Mouse (Mus musculus): Measurements from ENCODE around the gene Prpf18. TPM values are rescaled to one million over a fixed set of nuclear protein-coding genes. Genes with fewer than 3 reads are reported as not detected.

The Prpf18 gene
- 29.9 and 30.0 TPM in 2 replicates for polyA plus RNA-seq (2012; ENCODE audit: insufficient read depth, insufficient read length, missing spikeins)

DNA sequence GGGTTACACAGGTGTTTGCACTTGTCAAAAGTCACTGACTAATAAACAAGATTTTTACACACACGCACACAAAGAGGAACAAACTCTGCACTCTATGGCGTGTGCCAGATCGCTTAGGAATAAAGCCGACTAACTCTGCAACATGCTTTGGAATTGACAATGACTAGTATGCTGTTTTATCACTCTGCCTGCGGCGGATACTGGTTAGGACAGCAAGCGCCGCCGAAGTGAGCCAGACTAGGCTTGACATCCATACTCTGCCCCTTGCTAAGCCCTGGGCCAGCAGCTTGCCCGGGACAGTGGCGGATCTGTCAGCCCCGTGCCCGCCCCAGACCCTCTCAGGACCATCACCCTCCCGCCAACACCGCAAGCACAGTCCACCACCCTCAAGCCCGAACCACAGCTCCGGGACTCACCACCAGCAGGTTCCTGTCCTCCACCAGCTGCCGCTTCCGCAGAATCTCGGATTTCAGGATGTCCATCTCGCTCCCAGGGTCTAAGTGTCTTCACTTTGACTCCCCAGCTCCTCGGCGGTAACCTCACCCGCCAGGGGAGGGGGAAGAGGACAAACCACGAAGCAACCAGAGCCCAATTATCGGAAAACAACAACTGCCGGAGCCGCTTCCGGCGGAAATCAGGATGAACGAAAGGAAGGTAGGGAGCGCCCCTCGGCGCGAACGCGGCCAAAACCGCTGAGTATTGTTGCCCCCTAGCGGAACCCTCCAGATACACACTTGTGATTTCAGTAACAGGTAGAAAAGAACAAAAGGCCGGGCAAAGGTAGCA is at the start of gene Prpf18:
Gene Prpf18 (minus strand): TSS at position 614 of the 786 bp plus-strand sequence.
- TF ChIP-seq POLR2A (IDR thresholded peaks at IDR 0.05; ENCODE audit: borderline replicate concordance, low read depth, low read length) (no peak), CTCF (IDR thresholded peaks at IDR 0.05; ENCODE audit: low read depth, low read length) (peak; percentile 91)
- Histone ChIP-seq H3K27ac (ENCODE audit: insufficient read depth, low read depth, low read length) (peak within 1 kb of the TSS; percentile 49), H3K4me3 (ENCODE audit: insufficient read depth, low read length) (peak within 1 kb of the TSS; percentile 83), H3K4me1 (ENCODE audit: control insufficient read depth, insufficient read depth, low read length) (peaks cover 16% of the 10 kb centered on the region)

DNA sequence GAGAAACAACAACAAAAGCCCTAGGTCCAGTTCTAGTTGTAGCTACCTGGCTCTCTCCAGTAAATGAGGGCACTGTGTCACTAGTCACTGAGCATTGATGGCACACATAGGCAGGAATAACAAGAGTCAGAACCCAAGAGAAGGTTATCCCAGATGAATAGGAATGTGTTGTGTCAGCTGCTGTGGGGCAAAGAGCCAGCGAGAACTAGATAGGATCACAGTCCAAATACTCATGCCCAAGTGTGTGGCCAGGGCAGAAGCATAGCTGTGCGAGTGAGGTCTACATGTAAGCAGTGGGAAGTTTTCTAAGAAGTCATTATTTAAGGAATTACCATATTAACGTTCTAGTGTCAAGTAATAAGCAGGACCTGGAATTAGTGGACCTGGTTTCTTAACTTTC is 28.0 kb upstream of the Prpf18 start:
- Histone ChIP-seq H3K4me3 (ENCODE audit: insufficient read depth, low read length) (no peak overlapping the region), H3K27ac (ENCODE audit: insufficient read depth, low read depth, low read length) (no peak overlapping the region), H3K4me1 (ENCODE audit: control insufficient read depth, insufficient read depth, low read length) (no peaks in the 10 kb centered on the region)
- TF ChIP-seq CTCF (IDR thresholded peaks at IDR 0.05; ENCODE audit: low read depth, low read length) (no peak), POLR2A (IDR thresholded peaks at IDR 0.05; ENCODE audit: borderline replicate concordance, low read depth, low read length) (no peak)

DNA sequence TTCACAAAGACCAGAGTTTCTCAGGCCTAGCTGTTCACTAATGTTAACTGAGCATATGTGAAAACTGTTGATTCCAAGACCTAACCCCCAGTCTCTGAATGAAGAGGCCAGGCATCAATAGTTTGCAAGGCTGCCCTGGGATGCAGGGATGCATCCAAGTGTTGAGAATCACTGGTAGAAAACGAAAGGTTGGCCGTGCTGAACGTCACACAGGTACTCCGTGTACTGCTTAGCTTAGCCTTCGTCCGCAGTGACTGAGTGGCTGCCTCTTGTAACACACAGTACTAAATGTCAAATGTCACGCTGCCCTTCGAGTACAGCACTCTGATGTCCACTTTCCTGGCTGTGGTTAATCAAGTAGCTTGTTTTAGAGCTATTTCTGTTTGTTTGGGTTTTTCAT is 19.7 kb upstream of the Prpf18 start:
- Histone ChIP-seq H3K27ac (ENCODE audit: insufficient read depth, low read depth, low read length) (no peak overlapping the region), H3K4me3 (ENCODE audit: insufficient read depth, low read length) (no peak overlapping the region), H3K4me1 (ENCODE audit: control insufficient read depth, insufficient read depth, low read length) (no peaks in the 10 kb centered on the region)
- TF ChIP-seq CTCF (IDR thresholded peaks at IDR 0.05; ENCODE audit: low read depth, low read length) (no peak), POLR2A (IDR thresholded peaks at IDR 0.05; ENCODE audit: borderline replicate concordance, low read depth, low read length) (no peak)

DNA sequence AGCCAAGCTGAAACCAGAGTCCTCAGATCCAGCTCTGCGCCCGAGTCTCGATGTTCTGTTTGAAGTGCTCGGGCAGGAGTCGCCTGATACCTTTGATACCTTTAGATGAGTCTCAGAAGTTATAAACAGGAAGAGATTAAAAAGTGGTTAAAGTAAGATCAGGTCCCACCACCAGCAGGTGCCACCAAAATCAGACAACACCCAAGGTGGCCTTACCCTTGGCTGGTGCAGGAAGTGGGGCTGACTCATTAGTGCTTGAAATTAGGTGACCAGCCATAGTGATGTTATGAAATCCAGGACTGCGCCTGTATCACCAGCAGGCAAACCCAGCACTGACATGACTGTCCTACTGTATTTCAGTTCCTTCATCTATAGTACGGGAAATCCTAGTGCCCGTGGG is 17.8 kb upstream of the Prpf18 start:
- no peak for TF ChIP-seq POLR2A (IDR thresholded peaks at IDR 0.05; ENCODE audit: borderline replicate concordance, low read depth, low read length)
- TF ChIP-seq CTCF (IDR thresholded peaks at IDR 0.05; ENCODE audit: low read depth, low read length) = no peak
- Histone ChIP-seq H3K4me1 (ENCODE audit: control insufficient read depth, insufficient read depth, low read length) (no peaks in the 10 kb centered on the region), H3K4me3 (ENCODE audit: insufficient read depth, low read length) (no peak overlapping the region), H3K27ac (ENCODE audit: insufficient read depth, low read depth, low read length) (no peak overlapping the region)

DNA sequence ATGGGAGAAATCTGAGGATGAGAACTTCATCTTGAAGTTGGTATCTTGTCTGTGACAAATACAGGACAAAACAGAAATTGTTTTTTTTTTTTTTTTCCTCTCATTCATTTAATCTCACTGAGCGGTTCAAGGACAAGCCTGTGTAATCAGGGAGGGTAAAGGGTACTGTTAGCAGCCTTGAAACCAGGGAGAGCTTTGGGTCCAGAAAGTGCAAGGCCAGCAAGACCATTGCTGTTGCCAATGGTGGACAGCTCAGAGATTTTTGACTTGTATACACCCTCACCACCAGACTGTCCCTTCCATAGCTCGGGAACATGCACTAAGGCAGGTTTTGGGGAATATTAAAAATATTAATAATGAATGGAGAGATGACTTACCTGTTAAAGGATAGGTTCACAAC is 16.7 kb upstream of the Prpf18 start:
- H3K4me1 ChIP-seq (ENCODE audit: control insufficient read depth, insufficient read depth, low read length) = no peaks in the 10 kb centered on the region
- H3K4me3 ChIP-seq (ENCODE audit: insufficient read depth, low read length) = no peak overlapping the region
- no peak overlapping the region for H3K27ac ChIP-seq (ENCODE audit: insufficient read depth, low read depth, low read length)
- no peak for TF ChIP-seq CTCF (IDR thresholded peaks at IDR 0.05; ENCODE audit: low read depth, low read length)
- no peak for TF ChIP-seq POLR2A (IDR thresholded peaks at IDR 0.05; ENCODE audit: borderline replicate concordance, low read depth, low read length)

DNA sequence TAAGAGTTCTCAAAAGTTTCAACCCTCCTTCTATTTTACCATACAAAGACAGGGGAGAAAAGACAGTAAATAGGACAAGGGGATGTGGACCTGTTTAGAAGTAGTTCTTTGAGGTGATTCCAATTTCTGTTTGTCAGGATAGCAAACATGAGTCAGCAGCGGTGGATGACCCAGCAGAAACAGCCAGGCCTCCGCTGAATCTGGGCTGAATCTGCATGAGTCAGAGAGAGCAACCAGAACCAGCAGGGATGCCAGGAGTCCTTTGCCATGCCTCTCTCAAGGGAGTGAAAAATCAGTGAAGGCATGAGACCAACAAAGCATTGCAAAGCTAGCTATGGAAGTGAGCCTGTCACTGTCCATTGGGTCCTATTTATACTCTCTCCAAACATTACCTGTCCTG is 8.8 kb upstream of the Prpf18 start:
- no peak for TF ChIP-seq POLR2A (IDR thresholded peaks at IDR 0.05; ENCODE audit: borderline replicate concordance, low read depth, low read length)
- TF ChIP-seq CTCF (IDR thresholded peaks at IDR 0.05; ENCODE audit: low read depth, low read length) = no peak
- Histone ChIP-seq H3K4me1 (ENCODE audit: control insufficient read depth, insufficient read depth, low read length) (no peaks in the 10 kb centered on the region), H3K4me3 (ENCODE audit: insufficient read depth, low read length) (no peak overlapping the region), H3K27ac (ENCODE audit: insufficient read depth, low read depth, low read length) (no peak overlapping the region)

DNA sequence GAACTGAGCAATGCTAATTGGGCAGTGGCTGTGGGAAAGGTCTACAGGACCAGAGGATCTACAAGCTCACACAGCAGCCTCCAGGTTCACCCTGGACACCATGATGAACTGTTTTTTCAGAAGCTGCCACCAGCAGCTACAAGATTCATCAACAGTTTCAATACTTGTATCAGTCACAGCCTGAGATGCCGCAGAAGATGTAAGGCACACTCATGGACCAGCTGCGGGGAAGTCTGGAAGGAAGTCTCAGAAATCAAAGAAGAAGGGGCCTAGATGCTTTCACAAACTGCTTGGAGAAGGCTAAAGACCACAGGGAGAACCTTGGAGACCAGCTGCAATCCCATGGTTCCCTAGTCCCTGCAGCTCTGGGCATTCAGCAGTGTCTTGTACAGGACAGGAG is 2.3 kb downstream of the Prpf18 start:
- Histone ChIP-seq H3K27ac (ENCODE audit: insufficient read depth, low read depth, low read length) (no peak overlapping the region), H3K4me3 (ENCODE audit: insufficient read depth, low read length) (no peak overlapping the region), H3K4me1 (ENCODE audit: control insufficient read depth, insufficient read depth, low read length) (peaks cover 16% of the 10 kb centered on the region)
- no peak for TF ChIP-seq CTCF (IDR thresholded peaks at IDR 0.05; ENCODE audit: low read depth, low read length)
- TF ChIP-seq POLR2A (IDR thresholded peaks at IDR 0.05; ENCODE audit: borderline replicate concordance, low read depth, low read length) = no peak

DNA sequence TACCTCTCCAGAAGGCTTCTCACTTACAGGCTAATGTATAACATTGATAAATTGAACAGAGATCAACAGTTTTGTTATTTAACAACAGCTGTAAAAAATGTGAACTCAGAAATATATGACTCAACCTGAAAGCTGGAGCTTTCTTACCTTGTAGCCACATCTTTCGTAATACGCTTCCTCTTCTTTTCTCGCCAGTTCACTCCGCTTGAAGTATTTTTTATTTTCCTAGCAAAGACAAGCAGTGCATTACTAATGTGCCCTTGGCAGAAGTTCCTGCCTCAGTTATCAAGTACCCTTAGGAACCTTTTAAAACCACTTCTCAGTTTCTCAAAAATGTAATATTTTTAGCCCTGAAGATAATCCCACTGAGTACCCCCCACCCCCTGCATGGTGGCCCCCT is 3.8 kb downstream of the Prpf18 start:
- Histone ChIP-seq H3K4me3 (ENCODE audit: insufficient read depth, low read length) (no peak overlapping the region), H3K27ac (ENCODE audit: insufficient read depth, low read depth, low read length) (no peak overlapping the region), H3K4me1 (ENCODE audit: control insufficient read depth, insufficient read depth, low read length) (peaks cover 16% of the 10 kb centered on the region)
- TF ChIP-seq POLR2A (IDR thresholded peaks at IDR 0.05; ENCODE audit: borderline replicate concordance, low read depth, low read length) (no peak), CTCF (IDR thresholded peaks at IDR 0.05; ENCODE audit: low read depth, low read length) (no peak)

DNA sequence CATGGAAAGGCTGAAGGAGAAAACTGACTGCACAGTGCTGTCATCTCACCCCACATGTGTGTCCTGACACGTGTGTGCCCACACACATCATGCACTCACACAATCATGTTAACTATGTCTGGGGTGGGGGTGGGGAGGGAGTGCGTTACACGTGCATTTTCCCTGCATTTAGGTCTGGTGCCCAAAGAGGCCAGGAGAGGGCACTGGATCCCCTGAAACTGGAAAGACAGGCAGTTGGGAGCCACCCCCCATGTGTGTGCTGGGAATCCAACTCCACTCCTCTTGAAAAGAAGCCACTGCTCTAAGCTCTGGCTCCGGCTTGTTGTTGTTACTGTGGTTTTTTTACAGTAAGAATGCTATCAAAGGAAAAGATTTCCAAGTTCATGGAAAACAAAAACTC is 6.8 kb downstream of the Prpf18 start:
- H3K4me3 ChIP-seq (ENCODE audit: insufficient read depth, low read length) = no peak overlapping the region
- TF ChIP-seq POLR2A (IDR thresholded peaks at IDR 0.05; ENCODE audit: borderline replicate concordance, low read depth, low read length) (no peak), CTCF (IDR thresholded peaks at IDR 0.05; ENCODE audit: low read depth, low read length) (no peak)
- peaks cover 12% of the 10 kb centered on the region for H3K4me1 ChIP-seq (ENCODE audit: control insufficient read depth, insufficient read depth, low read length)
- H3K27ac ChIP-seq (ENCODE audit: insufficient read depth, low read depth, low read length) = no peak overlapping the region

DNA sequence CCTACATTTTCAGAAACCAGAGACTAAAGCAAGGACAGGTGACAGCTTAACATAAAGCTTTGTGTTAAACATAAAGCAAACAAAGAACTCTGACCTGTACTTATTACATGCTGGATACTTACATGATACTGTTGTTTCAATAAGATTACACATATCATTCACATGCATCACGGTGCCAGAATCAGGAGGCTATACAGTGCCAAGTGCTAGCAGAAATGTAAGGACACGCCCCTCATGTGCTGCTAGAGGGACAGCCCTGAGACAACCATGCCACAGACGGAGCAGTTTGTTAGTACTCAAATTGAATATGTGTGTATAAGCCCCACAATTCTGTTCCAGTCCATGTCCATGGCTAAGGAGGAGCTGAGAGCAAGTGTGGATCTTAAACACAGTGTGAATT is 13.7 kb downstream of the Prpf18 start:
- Histone ChIP-seq H3K27ac (ENCODE audit: insufficient read depth, low read depth, low read length) (no peak overlapping the region), H3K4me3 (ENCODE audit: insufficient read depth, low read length) (no peak overlapping the region), H3K4me1 (ENCODE audit: control insufficient read depth, insufficient read depth, low read length) (no peaks in the 10 kb centered on the region)
- TF ChIP-seq POLR2A (IDR thresholded peaks at IDR 0.05; ENCODE audit: borderline replicate concordance, low read depth, low read length) (no peak), CTCF (IDR thresholded peaks at IDR 0.05; ENCODE audit: low read depth, low read length) (no peak)
